Mouse (Mus musculus): ENCODE data around the gene Abhd14b.

- TF ChIP-seq CTCF (IDR thresholded peaks at IDR 0.05; ENCODE audit: extremely low read depth, insufficient read depth, insufficient read length, insufficient replicate concordance), result no peak
- no peak for TF ChIP-seq POLR2A (IDR thresholded peaks at IDR 0.05; ENCODE audit: low read depth, low read length)
Observed at GRCm38 (mm10) chr9:106459946-106460345, 12.7 kb downstream of the Abhd14b start.
